Mouse (Mus musculus) hindbrain, embryonic 12.5 days (tissue): ENCODE measurements around the gene Prl8a1. TPM values are rescaled to one million over a fixed set of nuclear protein-coding genes. Genes with fewer than 3 reads are reported as not detected.

Experiments used
- ATAC-seq: fragments of 200-750 bp; cut with Nextera tagmentation; 2 replicates; pipeline ENCODE4 v1.8.0; 2017; ENCODE audit warnings: moderate TSS enrichment; ENCODE audit not compliant: low FRiP score
- H3K27ac ChIP-seq: fragments of 300-500 bp; sonication (generic); 2 replicates; pipeline ENCODE4 v1.5.1; 2016; ENCODE audit warnings: mild to moderate bottlenecking
- H3K27me3 ChIP-seq: fragments of 300-500 bp; sonication (generic); 2 replicates; pipeline ENCODE4 v1.6.1; 2016; ENCODE audit warnings: mild to moderate bottlenecking
- H3K36me3 ChIP-seq: fragments of 300-500 bp; sonication (generic); 2 replicates; pipeline ENCODE4 v1.6.1; 2016; ENCODE audit warnings: mild to moderate bottlenecking
- H3K4me1 ChIP-seq: fragments of 300-500 bp; sonication (generic); 2 replicates; pipeline ENCODE4 v1.6.1; 2016
- H3K4me2 ChIP-seq: fragments of 300-500 bp; sonication (generic); replicated peaks from 2 replicates; pipeline ENCODE4 v1.6.1; 2016; ENCODE audit warnings: mild to moderate bottlenecking
- H3K4me3 ChIP-seq: fragments of 300-500 bp; sonication (generic); 2 replicates; pipeline ENCODE4 v1.5.1; 2016; ENCODE audit warnings: mild to moderate bottlenecking
- H3K9ac ChIP-seq: fragments of 300-500 bp; sonication (generic); 2 replicates; pipeline ENCODE4 v1.6.1; 2016; ENCODE audit warnings: mild to moderate bottlenecking, moderate library complexity
- H3K9me3 ChIP-seq: fragments of 300-500 bp; sonication (generic); replicated peaks from 2 replicates; pipeline ENCODE4 v1.6.1; 2016; ENCODE audit warnings: mild to moderate bottlenecking
- WGBS: fragments of 180-500 bp; shearing (Covaris S2); methylation state at CpG from one replicate; pipeline ENCODE4 v1.1.7; 2016; 5-methylcytosine and 5-hydroxymethylcytosine counted together
- polyA plus RNA-seq: library from polyadenylated mRNA; unstranded; fragments of >200 nt; fragmentation: Nextera tagmentation; extraction: Ambion mirVana; gene quantifications from 2 replicates; pipeline ENCODE4 v1.2.1, GENCODE M21; 2016

Prl8a1 gene
- polyA plus RNA-seq, result not detected in 2 replicates

GRCm38 (mm10) chr13:27582071-27582470 is at the start of gene Prl8a1:
Gene Prl8a1, minus strand, starts transcription at chr13:27582171.
- WGBS, result 88% methylated on average over 2 of the region's 2 CpGs

GRCm38 (mm10) chr13:27610482-27610881 is 28.5 kb upstream of the Prl8a1 start, which contains the start of gene Prl7b1:
Gene Prl7b1, minus strand, starts transcription at chr13:27610582.
- H3K27ac ChIP-seq, result no peak within 1 kb of the TSS
- ATAC-seq, result no peak
- H3K27me3 ChIP-seq, result no peaks in the 10 kb centered on the region
- H3K4me1 ChIP-seq, result no peaks in the 10 kb centered on the region
- no peak within 1 kb of the TSS for H3K9ac ChIP-seq
- no peak within 1 kb of the TSS for H3K4me2 ChIP-seq
- no peak within 1 kb of the TSS for H3K4me3 ChIP-seq
- no peaks in the 10 kb centered on the region for H3K36me3 ChIP-seq
- 83% methylated on average over 4 of the region's 4 CpGs for WGBS
- no peaks in the 10 kb centered on the region for H3K9me3 ChIP-seq

More at GRCm38 (mm10) chr13:27582071-27582470, at the start of gene Prl8a1:
- no peak within 1 kb of the TSS for H3K4me3 ChIP-seq
- no peaks in the 10 kb centered on the region for H3K36me3 ChIP-seq
- H3K4me2 ChIP-seq, result no peak within 1 kb of the TSS
- H3K9me3 ChIP-seq, result no peaks in the 10 kb centered on the region
- no peaks in the 10 kb centered on the region for H3K4me1 ChIP-seq
- no peak within 1 kb of the TSS for H3K9ac ChIP-seq
- H3K27me3 ChIP-seq, result no peaks in the 10 kb centered on the region
- no peak for ATAC-seq
- H3K27ac ChIP-seq, result no peak within 1 kb of the TSS

GRCm38 (mm10) chr13:27564506-27564905 is 17.5 kb downstream of the Prl8a1 start, which contains the start of gene Prl8a9:
Gene Prl8a9, minus strand, starts transcription at chr13:27564606.
- no peak within 1 kb of the TSS for H3K9ac ChIP-seq
- 81% methylated on average over 2 of the region's 2 CpGs for WGBS
- H3K27me3 ChIP-seq, result no peaks in the 10 kb centered on the region
- ATAC-seq, result no peak
- H3K36me3 ChIP-seq, result no peaks in the 10 kb centered on the region
- no peaks in the 10 kb centered on the region for H3K9me3 ChIP-seq
- no peak within 1 kb of the TSS for H3K4me2 ChIP-seq
- H3K27ac ChIP-seq, result no peak within 1 kb of the TSS
- no peak within 1 kb of the TSS for H3K4me3 ChIP-seq
- H3K4me1 ChIP-seq, result no peaks in the 10 kb centered on the region

GRCm38 (mm10) chr13:27553336-27553735 is 28.6 kb downstream of the Prl8a1 start:
- no peak for ATAC-seq
- H3K27ac ChIP-seq, result no peak overlapping the region

More at GRCm38 (mm10) chr13:27553336-27553735, 28.6 kb downstream of the Prl8a1 start:
- Histone ChIP-seq H3K9ac (no peak overlapping the region), H3K4me1 (no peaks in the 10 kb centered on the region), H3K4me2 (no peak overlapping the region), H3K9me3 (no peaks in the 10 kb centered on the region), H3K4me3 (no peak overlapping the region), H3K27me3 (no peaks in the 10 kb centered on the region), H3K36me3 (no peaks in the 10 kb centered on the region)

Other genes with a start within 250 kb of the Prl8a1 start
- not detected in 2 replicates for gene Prl8a2, start 236.5 kb downstream of the Prl8a1 start, polyA plus RNA-seq
- gene Prl2b1, start 191.3 kb downstream of the Prl8a1 start, polyA plus RNA-seq, result not detected in 2 replicates
- gene Prl8a6, start 143.5 kb downstream of the Prl8a1 start, polyA plus RNA-seq, result not detected in 2 replicates
- not detected in 2 replicates for gene Prl8a8, start 69.0 kb downstream of the Prl8a1 start, polyA plus RNA-seq
- gene Prl8a9, start 17.6 kb downstream of the Prl8a1 start, polyA plus RNA-seq, result not detected in 2 replicates
- gene Prl7b1, start 28.4 kb upstream of the Prl8a1 start, polyA plus RNA-seq, result not detected in 2 replicates
- not detected in 2 replicates for gene Prl7a1, start 60.3 kb upstream of the Prl8a1 start, polyA plus RNA-seq
- gene Prl7a2, start 85.9 kb upstream of the Prl8a1 start, polyA plus RNA-seq, result not detected in 2 replicates
- gene Prl7d1, start 134.6 kb upstream of the Prl8a1 start, polyA plus RNA-seq, result not detected in 2 replicates
- not detected in 2 replicates for gene Prl7c1, start 198.6 kb upstream of the Prl8a1 start, polyA plus RNA-seq
- not detected in 2 replicates for gene Prl2a1, start 219.5 kb upstream of the Prl8a1 start, polyA plus RNA-seq